Mouse (Mus musculus): ENCODE measurements around the gene Alg3.

Gene Alg3

DNA sequence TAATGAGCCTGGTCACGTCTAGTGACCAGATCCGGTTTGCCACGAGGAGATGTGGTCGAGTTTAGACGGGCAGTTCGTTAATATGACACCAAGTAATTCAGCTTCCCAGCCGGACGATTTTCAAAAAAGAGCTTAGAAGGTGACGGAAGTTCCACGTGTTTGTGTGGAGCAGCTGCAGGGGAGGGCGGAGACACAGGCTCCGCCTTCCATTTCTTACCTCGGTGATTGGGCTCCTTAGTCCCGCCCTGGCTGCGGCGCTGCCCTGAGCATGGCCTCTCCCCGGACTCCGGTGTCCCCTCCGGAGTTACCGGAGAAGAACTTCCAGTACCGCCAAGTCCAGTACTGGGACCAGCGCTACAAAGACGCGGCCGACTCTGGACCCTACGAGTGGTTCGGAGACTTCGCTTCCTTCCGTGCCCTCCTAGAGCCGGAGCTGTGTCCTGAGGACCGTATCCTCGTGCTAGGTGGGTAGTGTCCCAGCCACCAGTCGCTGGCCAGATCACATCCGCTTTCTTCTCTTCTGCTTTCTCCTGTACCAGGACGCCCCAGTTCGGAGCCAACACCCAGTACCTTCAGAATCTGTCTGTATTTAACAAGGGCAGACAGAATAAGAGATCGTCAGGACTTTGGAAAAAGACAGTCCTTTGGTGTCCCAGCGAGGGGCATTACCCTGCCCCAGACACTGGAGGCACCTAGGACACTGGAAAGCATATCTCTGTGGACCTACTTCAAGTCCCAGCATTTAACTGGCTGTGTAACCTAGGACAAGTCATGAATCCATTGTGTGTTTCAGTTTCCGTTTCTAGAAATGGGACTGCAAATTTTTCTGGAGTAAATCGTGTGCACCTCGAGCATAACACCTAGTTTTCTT lies at the start of gene Alg3, which contains the start of the genes Eef1akmt4 and Gm49333:
Gene Alg3, minus strand, starts transcription at position 379 of the 871 bp plus-strand sequence.
Gene Eef1akmt4, plus strand, starts transcription at position 237 of the 871 bp plus-strand sequence.
Gene Gm49333, plus strand, starts transcription at position 254 of the 871 bp plus-strand sequence.
- in situ Hi-C loops (cut with MboI, MseI), result no loop called here

DNA sequence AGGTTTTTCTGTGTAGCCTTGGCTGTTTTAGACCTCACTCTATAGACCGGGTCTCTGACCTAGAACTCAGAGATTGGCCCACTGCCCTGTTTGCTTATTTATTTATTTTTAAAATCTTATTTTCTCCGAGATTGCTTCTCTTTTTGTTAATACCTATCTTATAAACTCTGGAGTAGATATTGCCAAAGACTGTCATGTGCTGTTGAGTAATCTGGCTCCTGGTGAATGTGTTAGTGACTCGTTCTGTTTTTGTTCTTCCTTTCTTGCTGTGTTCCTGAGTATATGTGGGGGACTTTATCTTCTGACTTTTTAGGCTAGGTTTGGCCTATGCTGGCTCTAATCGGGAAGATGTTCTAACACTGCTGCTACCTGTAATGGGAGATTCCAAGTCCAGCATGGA lies 46.1 kb upstream of the Alg3 start:
- in situ Hi-C loops (cut with MboI, MseI), result no loop called here

DNA sequence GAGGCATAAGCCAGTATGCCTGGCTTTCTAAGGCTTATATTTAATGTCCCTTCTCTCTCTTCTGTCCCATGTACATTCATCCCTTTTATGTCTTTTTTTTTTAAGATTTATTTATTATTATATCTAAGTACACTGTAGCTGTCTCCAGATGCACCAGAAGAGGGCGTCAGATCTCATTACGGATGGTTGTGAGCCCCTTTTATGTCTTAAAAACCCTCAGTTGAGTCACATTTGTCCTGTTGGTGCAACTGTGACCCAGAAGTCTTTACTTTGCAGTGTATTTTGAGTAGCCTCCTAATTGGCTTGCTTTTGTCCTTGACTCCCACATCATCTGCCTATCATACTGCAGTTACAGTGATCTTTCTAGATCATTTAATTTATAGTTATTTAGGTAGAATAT lies 41.8 kb upstream of the Alg3 start:
- in situ Hi-C loops (cut with MboI, MseI), result no loop called here

DNA sequence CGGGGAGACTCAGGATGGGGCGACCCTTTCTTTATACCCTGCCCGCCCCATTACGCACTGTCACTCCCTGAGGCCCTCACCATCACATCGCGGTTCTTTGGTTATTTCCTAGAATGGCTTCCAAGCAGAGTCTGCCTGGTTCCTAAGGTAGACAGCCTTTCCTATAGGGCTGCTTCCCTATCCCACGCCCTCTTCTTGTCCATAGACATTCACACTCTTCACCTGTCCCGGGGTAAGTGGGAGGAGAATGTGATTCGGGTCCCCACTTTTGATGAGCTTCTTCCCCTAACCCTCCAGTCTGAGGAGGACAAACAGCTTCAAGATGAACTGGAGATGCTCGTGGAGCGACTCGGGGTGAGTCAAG lies 40.4 kb upstream of the Alg3 start:
- in situ Hi-C loops (cut with MboI, MseI), result no loop called here

DNA sequence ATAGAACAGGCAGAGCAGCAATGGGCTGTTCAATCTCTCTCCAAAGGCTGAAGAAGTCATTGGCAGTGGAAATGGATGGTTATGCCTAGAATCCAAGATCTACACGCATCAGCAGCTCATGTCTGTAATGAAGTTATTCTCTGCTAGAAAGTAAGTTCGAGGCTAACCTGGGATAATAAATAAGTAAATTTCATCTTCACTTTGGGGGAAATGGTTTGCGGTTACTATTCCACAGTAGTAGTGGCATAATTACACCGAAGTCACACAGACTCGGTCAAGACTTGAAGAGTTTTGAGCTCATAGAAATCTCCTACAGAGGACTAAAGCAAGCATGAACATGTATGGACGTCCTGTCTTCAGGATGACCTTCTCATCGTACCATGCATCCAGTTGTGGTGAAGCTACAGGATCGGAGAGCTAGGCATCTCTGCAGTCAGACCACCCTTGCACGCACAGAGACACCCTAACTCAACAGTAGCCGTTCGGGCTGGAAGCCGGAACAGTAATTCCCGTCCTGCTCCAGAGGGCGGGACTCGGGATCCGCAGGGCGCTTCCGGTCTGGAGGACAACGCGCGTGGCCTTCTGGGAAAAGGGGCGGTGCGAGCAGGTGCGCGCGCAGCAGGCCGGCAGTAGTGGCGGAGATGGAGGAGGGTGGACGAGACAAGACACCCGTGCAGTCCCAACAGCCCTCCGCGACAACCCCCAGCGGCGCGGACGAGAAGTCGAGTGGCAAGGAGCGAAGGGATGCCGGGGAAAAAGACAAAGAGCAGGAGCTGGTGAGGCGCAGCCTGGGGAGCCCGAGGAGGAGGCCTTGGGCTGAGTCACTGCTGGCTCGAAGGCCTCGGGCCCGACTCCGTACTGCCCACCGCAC lies 39.8 kb upstream of the Alg3 start, which contains the start of gene Psmd2:
Gene Psmd2, plus strand, starts transcription at position 577 of the 871 bp plus-strand sequence.
- in situ Hi-C loops (cut with MboI, MseI), result no loop called here

DNA sequence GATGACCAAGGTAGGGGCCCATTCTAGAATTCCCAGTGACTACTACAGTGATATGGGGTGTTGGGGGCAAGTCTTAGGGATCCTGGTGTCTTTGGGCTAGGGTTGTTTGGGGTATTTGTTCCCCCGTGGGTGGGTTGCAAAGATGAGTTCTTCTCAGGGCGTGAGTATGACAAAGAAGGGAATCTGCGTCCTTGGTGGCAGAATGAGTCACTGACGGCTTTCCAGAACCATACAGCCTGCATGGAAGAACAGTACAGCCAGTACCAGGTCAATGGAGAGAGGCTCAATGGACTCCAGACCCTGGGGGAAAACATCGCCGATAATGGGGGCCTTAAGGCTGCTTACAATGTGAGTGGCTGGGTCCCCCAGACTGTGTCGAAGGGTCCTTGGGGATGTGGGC lies 32.4 kb upstream of the Alg3 start:
- in situ Hi-C loops (cut with MboI, MseI), result no loop called here

DNA sequence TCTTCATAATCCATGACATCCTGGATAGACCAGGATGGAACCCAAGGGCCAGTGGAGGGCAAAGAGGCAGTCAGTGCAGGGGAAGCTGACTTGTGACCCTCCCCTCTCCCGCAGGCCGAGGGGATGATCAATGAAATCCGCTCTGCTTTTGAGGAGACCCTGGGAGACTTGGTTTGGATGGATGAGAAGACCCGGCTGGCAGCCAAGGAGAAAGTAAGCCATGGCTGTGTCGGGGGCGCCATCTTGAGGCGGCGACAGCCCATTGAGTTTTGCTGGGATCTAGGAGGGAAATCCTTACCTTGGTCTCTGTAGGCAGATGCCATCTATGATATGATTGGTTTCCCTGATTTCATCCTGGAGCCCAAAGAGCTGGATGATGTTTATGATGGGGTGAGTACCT lies 30.6 kb upstream of the Alg3 start:
- in situ Hi-C loops (cut with MboI, MseI), result no loop called here

DNA sequence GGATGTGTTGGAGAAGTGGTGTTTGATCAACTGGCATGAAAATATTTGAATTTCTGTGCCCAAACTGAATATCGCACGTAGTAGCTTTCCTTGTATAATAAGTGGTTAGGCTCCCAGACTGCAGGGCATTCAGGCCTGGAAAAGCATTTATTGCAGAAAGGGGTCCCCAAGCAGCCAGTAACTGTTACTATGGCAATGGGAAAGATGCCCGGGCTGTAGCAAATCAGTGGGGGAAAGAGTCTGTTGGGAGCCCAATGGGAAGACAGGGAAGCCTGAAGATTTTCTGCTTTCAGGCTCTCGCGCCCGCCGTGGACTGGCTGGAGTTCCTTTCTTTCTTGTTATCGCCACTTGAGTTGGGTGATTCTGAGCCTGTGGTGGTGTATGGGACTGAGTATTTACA lies 26.8 kb upstream of the Alg3 start:
- in situ Hi-C loops (cut with MboI, MseI), result no loop called here

DNA sequence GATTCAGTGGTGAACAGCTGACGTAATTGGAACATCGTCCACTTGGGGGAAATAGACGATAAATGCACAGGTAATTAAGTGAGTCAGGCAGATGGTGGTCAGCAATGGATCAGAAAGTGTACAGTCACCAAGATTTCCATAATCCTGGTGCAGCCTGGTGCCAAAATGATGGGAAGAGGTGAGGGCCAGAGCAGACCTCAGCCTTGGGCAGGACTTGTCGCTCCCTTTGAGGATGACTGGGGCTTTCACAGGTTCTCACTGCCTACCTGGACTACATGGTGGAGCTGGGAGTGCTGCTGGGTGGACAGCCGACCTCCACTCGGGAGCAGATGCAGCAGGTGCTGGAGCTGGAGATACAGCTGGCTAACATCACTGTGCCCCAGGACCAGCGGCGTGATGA lies 25.9 kb upstream of the Alg3 start:
- in situ Hi-C loops (cut with MboI, MseI), result no loop called here

DNA sequence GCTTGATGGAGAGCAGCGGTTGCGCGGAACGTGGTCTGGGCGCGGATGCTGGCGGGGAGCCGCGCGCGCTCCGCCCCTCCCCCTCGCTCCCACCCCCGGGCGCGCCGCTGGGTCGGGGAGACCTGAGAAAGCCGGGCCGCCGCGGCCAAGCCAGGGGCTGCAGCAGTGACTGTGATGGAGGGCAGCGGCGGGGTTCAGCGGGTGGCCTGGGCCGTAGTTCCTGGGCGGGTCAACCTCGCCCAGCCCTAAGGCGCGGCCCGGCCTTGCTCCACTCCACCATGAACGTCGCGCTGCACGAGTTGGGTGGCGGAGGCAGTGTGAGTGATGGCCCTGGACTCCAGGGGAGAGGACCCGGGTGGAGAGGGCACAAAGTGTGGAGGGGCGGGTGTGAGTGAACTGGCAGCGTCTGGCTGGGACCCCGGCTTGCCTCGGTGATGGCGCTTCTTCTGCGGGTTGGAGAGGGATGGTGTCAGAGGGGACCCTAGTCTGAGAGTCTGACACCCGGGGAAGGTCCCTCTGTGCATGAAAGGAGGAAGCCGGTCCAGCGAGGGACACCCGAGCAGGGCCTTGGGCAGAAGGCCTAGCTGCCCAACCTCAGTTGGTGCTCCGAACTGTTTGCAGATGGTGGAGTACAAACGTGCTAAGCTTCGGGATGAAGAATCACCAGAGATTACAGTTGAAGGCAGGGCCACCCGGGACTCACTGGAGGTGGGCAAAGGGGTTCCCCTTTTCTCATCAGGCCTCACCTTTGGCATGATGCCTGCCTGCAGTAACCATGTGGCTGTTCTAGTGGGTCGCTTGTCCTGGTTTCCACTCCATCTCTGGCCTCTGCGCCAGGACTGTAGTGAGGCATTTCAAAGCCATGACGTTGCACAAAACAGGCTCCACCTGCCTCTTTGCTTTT lies 18.4 kb upstream of the Alg3 start, which contains the start of gene Ece2:
Gene Ece2, plus strand, starts transcription at position 98 of the 904 bp plus-strand sequence.
- in situ Hi-C loops (cut with MboI, MseI), result no loop called here

DNA sequence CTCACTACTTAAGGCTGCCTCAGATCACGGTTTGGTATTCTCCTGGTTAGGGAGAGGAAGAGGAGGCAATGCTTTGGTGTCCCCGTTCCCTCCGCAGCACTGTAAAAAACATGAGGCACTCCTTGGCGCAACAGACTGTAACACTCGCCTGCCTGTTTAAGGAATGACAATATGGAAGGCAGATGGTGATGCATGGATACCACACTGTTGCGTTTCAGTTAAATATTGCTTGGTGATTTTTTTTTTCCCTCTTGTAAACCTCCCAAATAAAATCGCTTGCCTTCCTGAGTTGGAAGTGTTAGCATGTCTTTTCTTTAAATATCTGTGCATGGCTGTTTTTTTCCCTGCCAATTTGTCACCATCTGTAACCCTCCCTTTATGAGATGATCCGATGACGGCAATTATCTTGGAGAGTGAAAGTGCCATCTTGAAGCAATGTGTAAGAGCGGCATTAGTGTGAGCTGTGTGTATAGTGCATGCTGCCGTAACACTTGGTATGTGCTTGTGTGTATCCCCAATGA lies 17.4 kb upstream of the Alg3 start:
- in situ Hi-C loops (cut with MboI, MseI), result no loop called here

DNA sequence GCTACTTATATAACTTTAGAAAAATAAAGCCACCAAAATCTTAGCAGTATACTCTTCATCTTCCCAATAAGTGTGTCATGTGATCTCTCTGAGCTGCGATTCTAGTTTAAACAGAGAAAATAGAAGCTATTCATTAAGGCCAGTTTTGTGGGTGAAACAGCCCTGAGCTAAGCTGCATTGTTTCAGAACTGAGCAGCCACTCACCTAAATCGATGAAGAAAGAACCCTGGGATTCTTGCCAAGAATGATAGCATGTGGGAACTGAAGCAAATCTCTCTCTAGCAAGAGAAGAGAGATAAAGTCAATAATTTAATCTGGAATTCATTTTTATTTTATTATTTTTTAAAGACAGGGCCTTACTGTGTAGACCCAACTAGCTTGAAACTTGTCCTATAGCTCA lies 11.7 kb upstream of the Alg3 start:
- in situ Hi-C loops (cut with MboI, MseI), result loop anchor here (5.0 kb wide), 1 partner anchor 89 kb away; no protein-coding TSS in a partner anchor

DNA sequence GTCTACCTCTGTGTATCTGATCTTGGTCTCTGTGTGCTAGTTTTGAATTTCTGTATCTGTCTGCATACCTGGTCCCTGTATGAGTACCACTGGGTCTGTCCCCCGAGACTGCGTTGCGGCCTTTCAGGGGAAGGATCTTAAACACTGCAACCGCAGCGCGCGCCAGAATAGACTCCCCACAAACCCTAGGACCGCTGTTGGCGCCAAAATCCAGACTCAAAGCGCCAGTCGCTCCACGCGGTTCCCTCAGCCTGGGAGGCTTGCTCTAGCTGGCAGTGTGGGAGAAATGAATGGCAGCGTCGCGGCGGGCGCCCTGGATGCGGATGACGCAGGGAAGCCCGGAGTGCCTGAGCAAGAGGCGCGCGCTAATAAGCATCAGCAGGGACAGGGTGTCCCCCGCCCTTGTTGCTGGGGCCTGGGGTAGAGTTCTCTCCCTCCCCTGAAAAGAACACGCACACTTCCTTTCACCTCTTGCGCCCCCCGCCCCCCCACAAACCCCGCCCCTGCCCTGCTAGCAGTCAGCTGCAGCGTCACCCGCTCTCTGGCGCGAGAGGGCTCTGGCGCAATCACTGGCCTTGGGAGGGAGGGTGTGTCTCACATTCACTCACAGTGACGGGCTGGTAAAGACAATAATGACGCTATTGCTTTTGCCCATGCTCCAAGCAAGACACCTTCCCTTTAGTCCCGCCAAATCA lies 10.6 kb upstream of the Alg3 start:
- in situ Hi-C loops (cut with MboI, MseI), result loop anchor here (5.0 kb wide), 1 partner anchor 90 kb away; no protein-coding TSS in a partner anchor

DNA sequence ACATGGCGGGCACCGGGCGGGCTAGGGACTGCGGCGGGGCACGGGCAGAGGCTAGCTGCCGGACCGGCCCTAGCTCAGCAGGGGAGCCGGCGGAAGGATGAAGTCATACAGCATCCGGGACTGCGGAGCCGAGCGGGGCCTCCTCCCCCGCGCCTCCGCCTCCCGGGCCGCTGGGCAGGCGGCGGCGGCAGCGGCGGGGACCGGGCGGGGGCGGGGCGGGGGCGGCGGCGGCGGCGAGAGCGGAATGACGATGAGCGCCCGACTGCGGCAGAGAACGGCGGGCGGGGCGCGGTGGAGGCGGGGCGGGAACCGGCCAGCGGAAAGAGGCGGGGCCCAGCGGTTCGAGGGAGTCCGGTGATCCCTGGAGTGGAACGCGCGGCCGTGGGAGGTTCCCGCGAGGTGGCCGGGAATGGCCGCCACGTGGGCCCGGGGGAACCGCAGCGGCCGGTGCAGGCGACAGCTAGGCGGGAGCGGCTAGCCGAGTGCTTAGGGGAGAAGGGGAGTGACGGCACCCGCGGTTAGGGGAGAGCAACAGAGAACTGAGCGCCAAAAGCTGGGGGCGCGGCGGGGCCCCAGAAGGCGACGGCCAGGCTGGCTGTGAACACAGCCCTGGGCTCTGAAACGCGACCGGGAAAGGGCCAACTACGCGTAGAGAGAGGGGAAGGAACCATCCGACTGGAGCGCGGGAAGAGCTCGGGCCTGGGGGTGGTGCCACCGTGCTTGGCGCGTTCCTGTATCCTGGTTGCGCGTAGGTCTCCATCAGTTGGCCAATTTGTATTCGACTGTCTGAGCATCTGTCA lies 9.9 kb upstream of the Alg3 start, which contains the start of gene Camk2n2:
Gene Camk2n2, minus strand, starts transcription at position 97 of the 800 bp plus-strand sequence.
- in situ Hi-C loops (cut with MboI, MseI), result loop anchor here (5.0 kb wide), 1 partner anchor 91 kb away; no protein-coding TSS in a partner anchor

DNA sequence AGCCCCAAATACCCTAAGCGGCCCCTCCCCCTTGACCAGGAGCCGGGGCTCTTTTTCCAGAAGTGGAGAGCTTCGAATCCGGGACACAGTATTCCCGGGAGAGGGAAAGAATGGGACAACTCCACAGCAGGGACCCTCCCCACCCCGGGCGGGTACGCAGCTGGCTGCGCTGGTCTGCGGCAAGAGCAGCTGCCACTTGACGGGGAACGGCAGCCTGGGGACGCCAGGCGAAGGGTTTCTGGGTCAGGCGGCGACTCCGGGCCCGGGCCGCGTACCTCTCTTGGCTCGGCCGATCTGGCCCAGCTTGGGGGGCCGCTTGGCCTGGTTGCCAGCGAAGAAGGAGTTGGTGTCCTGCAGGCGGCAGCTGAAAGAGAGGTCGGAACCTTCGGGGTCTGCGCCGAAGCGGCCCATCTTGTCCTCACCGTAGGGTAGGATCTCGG lies 9.2 kb upstream of the Alg3 start:
- in situ Hi-C loops (cut with MboI, MseI), result loop anchor here (5.0 kb wide), 1 partner anchor 92 kb away; no protein-coding TSS in a partner anchor

DNA sequence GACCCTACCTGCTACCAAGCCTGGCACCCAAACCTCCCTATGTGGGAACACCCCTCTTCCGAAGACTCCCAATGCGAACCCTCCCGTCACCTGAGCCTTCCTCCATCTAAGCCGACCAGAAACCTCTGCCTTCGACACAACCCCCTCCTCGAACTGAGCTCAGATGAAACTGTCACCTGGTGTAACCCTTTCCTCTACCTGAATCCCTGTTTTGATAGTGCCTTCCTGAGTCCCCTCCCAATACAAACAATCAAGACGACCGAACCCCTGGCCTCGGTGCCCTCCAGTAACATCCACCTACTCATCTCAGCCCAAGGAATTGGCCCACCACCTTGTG lies 8.8 kb upstream of the Alg3 start:
- in situ Hi-C loops (cut with MboI, MseI), result loop anchor here (5.0 kb wide), 1 partner anchor 92 kb away; no protein-coding TSS in a partner anchor

DNA sequence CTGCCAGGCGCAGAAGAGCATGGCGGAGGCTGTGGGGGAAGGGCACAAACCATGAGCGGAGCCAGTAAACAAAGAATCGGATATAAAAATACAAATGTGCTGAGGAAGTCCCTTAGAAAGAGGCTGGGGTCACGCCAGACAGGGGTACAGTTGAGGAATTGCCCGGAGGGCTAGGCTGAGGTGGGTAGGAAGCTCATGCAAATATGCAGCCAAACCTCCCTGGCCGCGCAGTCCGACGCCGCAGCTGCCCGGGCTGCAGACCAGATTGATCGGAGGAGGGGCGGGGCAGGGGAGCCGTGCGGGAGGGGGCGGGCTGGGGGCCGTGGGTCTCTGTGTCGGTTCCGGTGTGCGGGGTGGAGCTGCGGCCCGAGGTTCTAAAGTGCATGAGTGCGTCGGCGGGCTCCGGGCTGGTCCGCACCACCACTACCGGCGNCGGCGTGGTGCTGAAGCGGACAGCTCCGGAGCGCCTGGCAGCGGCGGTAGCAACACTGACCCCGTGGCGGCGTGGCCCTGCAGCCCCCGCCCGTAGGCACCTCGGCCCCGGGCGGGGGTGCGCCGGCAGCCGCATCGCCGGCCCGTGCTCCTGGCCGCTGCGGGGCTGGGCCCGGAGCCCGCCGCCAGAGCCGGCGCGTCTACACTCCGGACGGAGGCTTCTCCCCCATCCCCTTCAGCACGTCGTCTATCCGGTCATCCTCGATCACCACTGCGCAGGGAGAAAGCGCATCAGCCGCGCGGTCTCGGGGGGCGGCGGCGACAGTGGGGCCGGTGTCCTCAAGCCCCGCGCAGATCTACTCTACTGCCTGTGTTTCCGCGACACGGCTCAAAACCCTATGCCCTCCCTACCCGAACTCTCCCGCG lies 8.2 kb upstream of the Alg3 start:
- in situ Hi-C loops (cut with MboI, MseI), result loop anchor here (5.0 kb wide), 1 partner anchor 93 kb away; no protein-coding TSS in a partner anchor

All from T-helper 1 cell (primary cell).